Mouse (Mus musculus) cerebellum, postnatal 36 days (tissue): ENCODE data around the gene Il18rap.

Experiments used
- DNase-seq, 2 experiments: peaks; one replicate each; pipeline ENCODE4 v3.0.0; 2021 to 2022; ENCODE audit warnings: mixed read lengths in 2 of 2

Gene Il18rap

GRCm38 (mm10) chr1:40514851-40515585, at the start of gene Il18rap:
Gene Il18rap, plus strand, starts transcription at chr1:40515362.
- DNase-seq: no peak

- DNase-seq: no peak
Observed at GRCm38 (mm10) chr1:40465477-40466430, 49.4 kb upstream of the Il18rap start, which contains the start of gene Il18r1. Gene Il18r1, plus strand, starts transcription at chr1:40465552.

GRCm38 (mm10) chr1:40467306-40467705, 47.9 kb upstream of the Il18rap start:
- DNase-seq: no peak

GRCm38 (mm10) chr1:40468805-40469204, 46.4 kb upstream of the Il18rap start:
- no peak for DNase-seq

- DNase-seq: no peak
Observed at GRCm38 (mm10) chr1:40469900-40470299, 45.3 kb upstream of the Il18rap start.

- DNase-seq: no peak
Observed at GRCm38 (mm10) chr1:40472401-40472800, 42.8 kb upstream of the Il18rap start.

- no peak for DNase-seq
Observed at GRCm38 (mm10) chr1:40473640-40474039, 41.5 kb upstream of the Il18rap start.

GRCm38 (mm10) chr1:40474336-40474735, 40.8 kb upstream of the Il18rap start:
- DNase-seq: no peak

- DNase-seq: no peak
Observed at GRCm38 (mm10) chr1:40475697-40476096, 39.5 kb upstream of the Il18rap start.

- no peak for DNase-seq
Observed at GRCm38 (mm10) chr1:40476756-40477155, 38.4 kb upstream of the Il18rap start.

GRCm38 (mm10) chr1:40479505-40479923, 35.6 kb upstream of the Il18rap start:
- no peak for DNase-seq

- no peak for DNase-seq
Observed at GRCm38 (mm10) chr1:40494594-40494993, 20.6 kb upstream of the Il18rap start.

- no peak for DNase-seq
Observed at GRCm38 (mm10) chr1:40499708-40500107, 15.5 kb upstream of the Il18rap start.

GRCm38 (mm10) chr1:40501126-40501525, 14.0 kb upstream of the Il18rap start:
- no peak for DNase-seq

- no peak for DNase-seq
Observed at GRCm38 (mm10) chr1:40501546-40502398, 13.4 kb upstream of the Il18rap start.

GRCm38 (mm10) chr1:40504548-40504947, 10.6 kb upstream of the Il18rap start:
- no peak for DNase-seq

- no peak for DNase-seq
Observed at GRCm38 (mm10) chr1:40516364-40516763, 1.2 kb downstream of the Il18rap start.

- DNase-seq: no peak
Observed at GRCm38 (mm10) chr1:40522918-40523317, 7.8 kb downstream of the Il18rap start.

- DNase-seq: no peak
Observed at GRCm38 (mm10) chr1:40523971-40524722, 9.0 kb downstream of the Il18rap start.

- DNase-seq: no peak
Observed at GRCm38 (mm10) chr1:40529287-40529686, 14.1 kb downstream of the Il18rap start.

- no peak for DNase-seq
Observed at GRCm38 (mm10) chr1:40537577-40537976, 22.4 kb downstream of the Il18rap start.

GRCm38 (mm10) chr1:40544650-40545049, 29.5 kb downstream of the Il18rap start:
- peak; percentile 13 to 52 for DNase-seq
